Mouse (Mus musculus) forebrain, embryonic 13.5 days (tissue): ENCODE data around the gene Pde4a. TPM values are rescaled to one million over a fixed set of nuclear protein-coding genes. Genes with fewer than 3 reads are reported as not detected.
"Not testable (repeated sequence)": the region's sequence is repeated elsewhere in the genome, so short reads cannot be mapped to it uniquely, and the experiment has no call there.

ENCODE experiments used
- ATAC-seq: fragments of 200-750 bp; cut with Nextera tagmentation; 2 replicates; pipeline ENCODE4 v1.8.0; 2017
- H3K27ac ChIP-seq: fragments of 300-500 bp; sonication (generic); 2 replicates; pipeline ENCODE4 v1.5.1; 2015; ENCODE audit warnings: inconsistent platforms, mild to moderate bottlenecking, moderate library complexity
- H3K27me3 ChIP-seq: fragments of 300-500 bp; sonication (generic); 2 replicates; pipeline ENCODE4 v1.6.1; 2015; ENCODE audit warnings: mild to moderate bottlenecking, inconsistent platforms
- H3K36me3 ChIP-seq: fragments of 300-500 bp; sonication (generic); 2 replicates; pipeline ENCODE4 v1.6.1; 2015; ENCODE audit warnings: mild to moderate bottlenecking, inconsistent platforms; ENCODE audit not compliant: poor library complexity, severe bottlenecking
- H3K4me1 ChIP-seq: fragments of 300-500 bp; sonication (generic); 2 replicates; pipeline ENCODE4 v1.6.1; 2015; ENCODE audit warnings: inconsistent platforms
- H3K4me2 ChIP-seq: fragments of 300-500 bp; sonication (generic); 2 replicates; pipeline ENCODE4 v1.6.1; 2015; ENCODE audit warnings: inconsistent platforms, mild to moderate bottlenecking, moderate library complexity
- H3K4me3 ChIP-seq: fragments of 300-500 bp; sonication (generic); 2 replicates; pipeline ENCODE4 v1.5.1; 2015; ENCODE audit warnings: mild to moderate bottlenecking, inconsistent platforms
- H3K9ac ChIP-seq: fragments of 300-500 bp; sonication (generic); 2 replicates; pipeline ENCODE4 v1.6.1; 2015; ENCODE audit warnings: mild to moderate bottlenecking, inconsistent platforms
- H3K9me3 ChIP-seq: fragments of 300-500 bp; sonication (generic); replicated peaks from 2 replicates; pipeline ENCODE4 v1.6.1; 2016; ENCODE audit warnings: inconsistent platforms
- WGBS: fragments of 180-500 bp; shearing (Covaris S2); methylation state at CpG from one replicate; pipeline ENCODE4 v1.1.7; 2015; 5-methylcytosine and 5-hydroxymethylcytosine counted together
- polyA plus RNA-seq: library from polyadenylated mRNA; unstranded; fragments of >200 nt; fragmentation: Nextera tagmentation; extraction: Ambion mirVana; gene quantifications from 2 replicates; pipeline ENCODE4 v1.2.1, GENCODE M21; 2015

Pde4a gene
- polyA plus RNA-seq, 1 experiment from 2014 or later: 15.7 TPM

GRCm38 (mm10) chr9:21243826-21244427 lies 78.4 kb downstream of the Pde4a start:
- no peak; the same call in 1 of the 2 replicates for ATAC-seq
- Histone ChIP-seq H3K36me3 (no peaks in the 10 kb centered on the region), H3K4me1 (peaks cover 30% of the 10 kb centered on the region), H3K9me3 (no peaks in the 10 kb centered on the region), H3K27me3 (peaks cover 73% of the 10 kb centered on the region), H3K27ac (no peak overlapping the region), H3K4me3 (peak overlapping the region; percentile 45), H3K9ac (peak overlapping the region; percentile 57), H3K4me2 (peak overlapping the region; percentile 75)
- 5% methylated on average over 42 of the region's 42 CpGs for WGBS

DNA sequence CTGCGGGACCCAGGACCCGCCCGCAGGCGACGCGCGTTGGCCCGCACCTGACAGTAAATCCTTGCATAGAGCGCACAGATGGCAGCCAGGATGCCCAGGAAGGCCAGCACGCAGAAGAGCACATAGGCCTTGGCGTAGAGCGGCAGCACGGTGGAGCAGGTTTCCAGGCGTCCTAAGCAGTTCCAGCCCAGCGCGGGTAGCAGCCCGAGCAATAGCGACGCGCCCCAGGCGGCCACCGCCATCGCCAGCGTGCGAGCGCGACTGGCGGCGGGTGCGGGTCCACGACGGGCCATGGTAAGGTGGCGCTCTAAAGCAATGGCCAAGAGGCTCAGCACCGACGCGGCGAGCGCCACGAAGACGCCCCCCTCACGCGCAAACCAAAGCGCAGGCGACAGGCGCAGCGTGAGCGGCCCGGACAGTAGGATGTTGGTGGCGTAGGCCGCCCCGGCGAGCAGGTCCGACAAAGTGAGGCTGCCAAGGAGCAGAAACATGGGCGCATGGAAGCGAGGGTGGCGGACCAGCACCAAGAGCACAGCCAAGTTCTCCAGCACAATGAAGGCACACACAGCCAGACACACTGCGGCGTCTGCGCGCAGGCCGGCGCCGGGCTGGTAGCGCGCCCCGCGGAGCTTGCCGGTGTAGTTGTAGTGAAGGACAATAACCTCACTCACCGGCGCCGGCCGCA lies 79.1 kb downstream of the Pde4a start:
- Histone ChIP-seq H3K4me1 (peaks cover 26% of the 10 kb centered on the region), H3K9me3 (no peaks in the 10 kb centered on the region), H3K4me3 (peak overlapping the region; percentile 45), H3K27ac (no peak overlapping the region), H3K4me2 (peak overlapping the region; percentile 75), H3K9ac (peak overlapping the region; percentile 57), H3K36me3 (no peaks in the 10 kb centered on the region), H3K27me3 (peaks cover 79% of the 10 kb centered on the region)
- peak; percentile 30; the same call in 1 of the 2 replicates for ATAC-seq
- under 1% methylated on average over 60 of the region's 72 CpGs for WGBS

- no peak overlapping the region for H3K27ac ChIP-seq
- ATAC-seq: no peak
- peak overlapping the region; percentile 57 for H3K9ac ChIP-seq
Measured at GRCm38 (mm10) chr9:21245113-21245487, 79.6 kb downstream of the Pde4a start.

GRCm38 (mm10) chr9:21246342-21246741 lies 80.8 kb downstream of the Pde4a start:
- peaks cover 23% of the 10 kb centered on the region for H3K4me1 ChIP-seq
- no peak overlapping the region for H3K4me2 ChIP-seq
- H3K27me3 ChIP-seq: peaks cover 93% of the 10 kb centered on the region
- no peak for ATAC-seq
- no peaks in the 10 kb centered on the region for H3K36me3 ChIP-seq
- H3K9ac ChIP-seq: no peak overlapping the region
- no peak overlapping the region for H3K4me3 ChIP-seq
- WGBS: 69% methylated on average over 1 of the region's 1 CpGs
- H3K27ac ChIP-seq: no peak overlapping the region
- H3K9me3 ChIP-seq: no peaks in the 10 kb centered on the region

More at GRCm38 (mm10) chr9:21245113-21245487, 79.6 kb downstream of the Pde4a start:
- Histone ChIP-seq H3K4me1 (peaks cover 23% of the 10 kb centered on the region), H3K4me2 (peak overlapping the region; percentile 75), H3K9me3 (no peaks in the 10 kb centered on the region), H3K4me3 (peak overlapping the region; percentile 45), H3K36me3 (no peaks in the 10 kb centered on the region), H3K27me3 (peaks cover 84% of the 10 kb centered on the region)
- WGBS: under 1% methylated on average over 16 of the region's 16 CpGs

- no peak within 1 kb of the TSS; the same call in 1 of the 2 replicates for H3K4me3 ChIP-seq
- H3K4me2 ChIP-seq: peak within 1 kb of the TSS; percentile 34
- no peak within 1 kb of the TSS for H3K27ac ChIP-seq
- H3K27me3 ChIP-seq: peaks cover 89% of the 10 kb centered on the region
- ATAC-seq: no peak
- WGBS: 2% methylated on average over 30 of the region's 30 CpGs
- H3K9ac ChIP-seq: 0 out of 2 replicates have a peak within 1 kb of the TSS, but pooled peaks have one; percentile 23
- H3K9me3 ChIP-seq: no peaks in the 10 kb centered on the region
- no peaks in the 10 kb centered on the region for H3K36me3 ChIP-seq
- H3K4me1 ChIP-seq: peaks cover 23% of the 10 kb centered on the region
Measured at GRCm38 (mm10) chr9:21248326-21248725, 82.8 kb downstream of the Pde4a start, which contains the start of gene S1pr5. S1pr5 (minus strand) TSS chr9:21248443.

- Histone ChIP-seq H3K9me3 (no peaks in the 10 kb centered on the region), H3K4me3 (no peak overlapping the region), H3K4me1 (peaks cover 11% of the 10 kb centered on the region), H3K36me3 (no peaks in the 10 kb centered on the region), H3K27ac (no peak overlapping the region), H3K27me3 (peaks cover 74% of the 10 kb centered on the region), H3K9ac (no peak overlapping the region), H3K4me2 (no peak overlapping the region)
- ATAC-seq: no peak
- 43% methylated on average over 17 of the region's 17 CpGs for WGBS
Measured at GRCm38 (mm10) chr9:21249629-21250508, 84.4 kb downstream of the Pde4a start.

GRCm38 (mm10) chr9:21250509-21250908 lies 85.0 kb downstream of the Pde4a start:
- Histone ChIP-seq H3K27me3 (peaks cover 67% of the 10 kb centered on the region), H3K27ac (no peak overlapping the region), H3K4me3 (no peak overlapping the region), H3K4me1 (peaks cover 6% of the 10 kb centered on the region; the same call in 1 of the 2 replicates), H3K4me2 (no peak overlapping the region), H3K9me3 (no peaks in the 10 kb centered on the region), H3K9ac (no peak overlapping the region), H3K36me3 (no peaks in the 10 kb centered on the region)
- WGBS: 43% methylated on average over 2 of the region's 2 CpGs
- ATAC-seq: no peak

DNA sequence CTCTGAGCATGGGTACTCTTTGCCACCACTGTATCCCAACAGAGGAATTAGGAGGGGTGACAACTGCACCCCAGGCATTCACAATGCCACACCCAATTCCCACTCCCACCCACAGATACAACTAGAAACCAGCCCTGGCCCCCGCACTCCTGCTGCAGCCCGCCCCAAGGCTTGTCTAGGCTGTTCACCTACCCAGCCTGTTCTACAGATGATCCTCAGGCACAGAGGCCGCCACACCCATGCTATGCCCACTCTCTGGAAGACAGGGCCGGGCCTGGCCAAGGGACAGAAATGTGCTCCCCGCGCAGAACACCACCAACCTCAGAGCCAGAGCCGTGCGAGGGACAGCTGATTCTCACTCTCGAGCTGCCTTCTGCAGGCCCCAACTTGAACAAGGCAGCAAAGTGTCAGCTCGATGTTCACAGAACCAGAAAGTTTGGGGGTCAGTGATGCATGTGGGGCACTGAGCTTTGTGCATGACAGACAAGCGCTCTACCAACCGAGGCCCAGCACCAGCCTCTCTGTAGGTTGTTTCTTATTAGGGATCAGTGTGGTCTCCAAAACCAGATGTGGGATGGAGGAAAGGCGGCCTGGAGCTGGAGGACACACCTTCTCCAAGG lies 85.7 kb downstream of the Pde4a start:
- WGBS: 72% methylated on average over 13 of the region's 13 CpGs
- H3K9ac ChIP-seq: no peak overlapping the region
- H3K36me3 ChIP-seq: no peaks in the 10 kb centered on the region
- ATAC-seq: no peak
- H3K4me2 ChIP-seq: no peak overlapping the region
- no peak overlapping the region for H3K4me3 ChIP-seq
- H3K27me3 ChIP-seq: peaks cover 60% of the 10 kb centered on the region
- H3K27ac ChIP-seq: no peak overlapping the region
- H3K4me1 ChIP-seq: peaks cover 6% of the 10 kb centered on the region; the same call in 1 of the 2 replicates
- no peaks in the 10 kb centered on the region for H3K9me3 ChIP-seq

- no peak for ATAC-seq
- Histone ChIP-seq H3K36me3 (no peaks in the 10 kb centered on the region), H3K4me3 (no peak overlapping the region), H3K4me2 (no peak overlapping the region), H3K27me3 (peaks cover 29% of the 10 kb centered on the region), H3K27ac (no peak overlapping the region), H3K4me1 (no peaks in the 10 kb centered on the region), H3K9ac (no peak overlapping the region), H3K9me3 (no peaks in the 10 kb centered on the region)
Measured at GRCm38 (mm10) chr9:21254690-21255089, 89.2 kb downstream of the Pde4a start.

DNA sequence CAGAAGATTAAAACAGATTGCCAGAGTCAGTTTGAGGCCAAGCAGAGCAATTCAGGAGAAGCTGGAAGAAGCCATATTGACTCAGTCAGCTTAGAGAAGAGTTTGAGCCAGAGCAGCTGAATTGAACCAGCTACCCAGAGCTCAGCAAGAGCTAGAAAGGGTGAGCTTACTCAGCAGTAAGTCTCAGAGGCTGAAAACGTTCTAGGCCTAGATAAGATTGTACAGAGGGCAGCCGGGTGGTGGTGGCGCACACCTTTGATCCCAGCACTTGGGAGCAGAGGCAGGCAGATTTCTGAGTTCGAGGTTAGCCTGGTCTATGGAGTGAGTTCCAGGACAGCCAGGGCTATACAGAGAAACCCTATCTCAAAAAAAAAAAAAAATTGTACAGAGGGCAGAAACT lies 90.8 kb downstream of the Pde4a start:
- not testable (repeated sequence) for H3K27ac ChIP-seq, H3K9ac ChIP-seq, H3K4me1 ChIP-seq, H3K4me2 ChIP-seq, ATAC-seq, H3K4me3 ChIP-seq, H3K9me3 ChIP-seq, H3K36me3 ChIP-seq
- WGBS: 78% methylated on average over 4 of the region's 4 CpGs
- peaks cover 12% of the 10 kb centered on the region for H3K27me3 ChIP-seq

DNA sequence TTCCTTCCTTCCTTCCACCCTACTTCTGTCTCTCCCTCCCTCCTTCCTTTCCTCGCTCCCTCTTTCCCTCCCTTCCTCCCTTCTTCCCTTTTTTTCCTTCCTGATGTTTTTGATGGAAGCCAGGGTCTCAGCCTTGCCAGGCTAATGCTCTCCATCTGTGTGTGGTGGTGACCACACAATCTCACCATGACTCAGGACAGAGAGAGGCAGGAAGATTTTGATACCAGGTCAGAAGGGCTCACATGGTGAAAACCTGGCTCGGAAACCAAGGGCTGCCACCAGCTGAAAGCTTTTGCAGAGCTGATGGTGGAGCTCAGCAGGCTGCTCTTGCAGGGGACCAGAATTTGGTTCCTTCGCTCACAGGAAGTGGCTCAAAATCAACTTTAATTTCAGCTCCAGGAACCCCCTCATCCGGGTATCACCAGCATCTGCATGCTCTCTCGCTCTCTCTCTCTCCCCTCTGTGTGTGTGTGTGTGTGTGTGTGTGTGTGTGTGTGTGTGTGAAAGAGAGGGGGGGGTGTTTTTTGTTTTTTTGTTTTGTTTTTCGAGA lies 95.1 kb downstream of the Pde4a start:
- no peak for ATAC-seq
- 85% methylated on average over 6 of the region's 6 CpGs for WGBS

More for the DNA sequence above, 95.1 kb downstream of the Pde4a start:
- Histone ChIP-seq H3K4me3 (no peak overlapping the region), H3K4me2 (no peak overlapping the region), H3K9me3 (no peaks in the 10 kb centered on the region), H3K4me1 (peaks cover under 1% of the 10 kb centered on the region; the same call in 1 of the 2 replicates), H3K27ac (no peak overlapping the region), H3K27me3 (peaks cover 3% of the 10 kb centered on the region; the same call in 1 of the 2 replicates), H3K36me3 (no peaks in the 10 kb centered on the region), H3K9ac (no peak overlapping the region)
